Mouse (Mus musculus): ENCODE measurements around the gene Zfp13. TPM values are rescaled to one million over a fixed set of nuclear protein-coding genes. Genes with fewer than 3 reads are reported as not detected.
A peak's percentile ranks its signal among the peaks of the same experiment; 100 is the strongest.

Zfp13 gene
- 8.9 and 9.0 TPM in 2 replicates for polyA plus RNA-seq (2014; fragmentation: Nextera tagmentation; extraction: Ambion mirVana)

GRCm38 (mm10) chr17:23598582-23599552 lies at the start of gene Zfp13:
Gene Zfp13 (minus strand): TSS chr17:23599487.
- Histone ChIP-seq H3K36me3 (ENCODE audit: control insufficient read depth, insufficient read depth, low read length) (no peaks in the 10 kb centered on the region), H3K9me3 (replicated peaks; ENCODE audit: control insufficient read depth, low read length) (no peaks in the 10 kb centered on the region), H3K9ac (ENCODE audit: low read depth, low read length) (peak within 1 kb of the TSS; percentile 78), H3K27me3 (ENCODE audit: control insufficient read depth, insufficient read depth, low read length) (no peaks in the 10 kb centered on the region), H3K4me3 (ENCODE audit: low read depth, low read length) (peak within 1 kb of the TSS; percentile 43), H3K4me1 (ENCODE audit: control insufficient read depth, insufficient read depth, low read length) (peaks cover 6% of the 10 kb centered on the region; the same call in 1 of the 2 replicates), H3K27ac (ENCODE audit: low read depth, low read length) (peak within 1 kb of the TSS; percentile 90), H3K4me2 (peak within 1 kb of the TSS; percentile 90)
- 4% methylated on average over 31 of the region's 31 CpGs for WGBS (ENCODE audit: insufficient replicate concordance)
- ATAC-seq (replicated peaks; ENCODE audit: insufficient number of reproducible peaks, low FRiP score, low TSS enrichment) = peak; percentile 95

GRCm38 (mm10) chr17:23645894-23646293 lies 46.6 kb upstream of the Zfp13 start:
- no peak overlapping the region for H3K27ac ChIP-seq (ENCODE audit: low read depth, low read length)
- no peak overlapping the region for H3K4me2 ChIP-seq
- no peaks in the 10 kb centered on the region for H3K9me3 ChIP-seq (replicated peaks; ENCODE audit: control insufficient read depth, low read length)
- no peaks in the 10 kb centered on the region for H3K4me1 ChIP-seq (ENCODE audit: control insufficient read depth, insufficient read depth, low read length)
- no peak overlapping the region for H3K4me3 ChIP-seq (ENCODE audit: low read depth, low read length)
- ATAC-seq (replicated peaks; ENCODE audit: insufficient number of reproducible peaks, low FRiP score, low TSS enrichment) = no peak
- no peaks in the 10 kb centered on the region for H3K36me3 ChIP-seq (ENCODE audit: control insufficient read depth, insufficient read depth, low read length)
- WGBS (ENCODE audit: insufficient replicate concordance) = 19% methylated on average over 10 of the region's 10 CpGs
- peaks cover 18% of the 10 kb centered on the region for H3K27me3 ChIP-seq (ENCODE audit: control insufficient read depth, insufficient read depth, low read length)
- no peak overlapping the region for H3K9ac ChIP-seq (ENCODE audit: low read depth, low read length)

- no peaks in the 10 kb centered on the region for H3K4me1 ChIP-seq (ENCODE audit: control insufficient read depth, insufficient read depth, low read length)
- peaks cover 18% of the 10 kb centered on the region for H3K27me3 ChIP-seq (ENCODE audit: control insufficient read depth, insufficient read depth, low read length)
- H3K9ac ChIP-seq (ENCODE audit: low read depth, low read length) = peak within 1 kb of the TSS; percentile 12
- peak within 1 kb of the TSS; percentile 57 for H3K4me3 ChIP-seq (ENCODE audit: low read depth, low read length)
- no peaks in the 10 kb centered on the region for H3K36me3 ChIP-seq (ENCODE audit: control insufficient read depth, insufficient read depth, low read length)
- ATAC-seq (replicated peaks; ENCODE audit: insufficient number of reproducible peaks, low FRiP score, low TSS enrichment) = peak; percentile 15; the same call in 1 of the 2 replicates
- H3K27ac ChIP-seq (ENCODE audit: low read depth, low read length) = no peak within 1 kb of the TSS
- no peaks in the 10 kb centered on the region for H3K9me3 ChIP-seq (replicated peaks; ENCODE audit: control insufficient read depth, low read length)
- under 1% methylated on average over 58 of the region's 58 CpGs for WGBS (ENCODE audit: insufficient replicate concordance)
- peak within 1 kb of the TSS; percentile 93 for H3K4me2 ChIP-seq
Measured at GRCm38 (mm10) chr17:23644613-23645495, 45.6 kb upstream of the Zfp13 start, which contains the start of gene Mmp25. Gene Mmp25 (minus strand): TSS chr17:23645277.

GRCm38 (mm10) chr17:23631241-23631640 lies 32.0 kb upstream of the Zfp13 start:
- WGBS (ENCODE audit: insufficient replicate concordance) = 66% methylated on average over 8 of the region's 8 CpGs
- Histone ChIP-seq H3K27ac (ENCODE audit: low read depth, low read length) (no peak overlapping the region), H3K9me3 (replicated peaks; ENCODE audit: control insufficient read depth, low read length) (no peaks in the 10 kb centered on the region), H3K27me3 (ENCODE audit: control insufficient read depth, insufficient read depth, low read length) (peaks cover 2% of the 10 kb centered on the region; the same call in 1 of the 2 replicates), H3K4me1 (ENCODE audit: control insufficient read depth, insufficient read depth, low read length) (no peaks in the 10 kb centered on the region), H3K4me3 (ENCODE audit: low read depth, low read length) (no peak overlapping the region), H3K9ac (ENCODE audit: low read depth, low read length) (no peak overlapping the region), H3K36me3 (ENCODE audit: control insufficient read depth, insufficient read depth, low read length) (no peaks in the 10 kb centered on the region), H3K4me2 (no peak overlapping the region)
- no peak for ATAC-seq (replicated peaks; ENCODE audit: insufficient number of reproducible peaks, low FRiP score, low TSS enrichment)

GRCm38 (mm10) chr17:23630195-23631020 lies 31.1 kb upstream of the Zfp13 start:
- 0 out of 2 replicates have a peak overlapping the region, but pooled peaks have one; percentile 18 for H3K4me3 ChIP-seq (ENCODE audit: low read depth, low read length)
- H3K4me2 ChIP-seq = peak overlapping the region; percentile 55
- H3K9me3 ChIP-seq (replicated peaks; ENCODE audit: control insufficient read depth, low read length) = no peaks in the 10 kb centered on the region
- H3K27ac ChIP-seq (ENCODE audit: low read depth, low read length) = no peak overlapping the region
- H3K4me1 ChIP-seq (ENCODE audit: control insufficient read depth, insufficient read depth, low read length) = no peaks in the 10 kb centered on the region
- 15% methylated on average over 22 of the region's 22 CpGs for WGBS (ENCODE audit: insufficient replicate concordance)
- H3K9ac ChIP-seq (ENCODE audit: low read depth, low read length) = 0 out of 2 replicates have a peak overlapping the region, but pooled peaks have one; percentile 39
- peaks cover 2% of the 10 kb centered on the region; the same call in 1 of the 2 replicates for H3K27me3 ChIP-seq (ENCODE audit: control insufficient read depth, insufficient read depth, low read length)
- peak; percentile 48; the same call in 1 of the 2 replicates for ATAC-seq (replicated peaks; ENCODE audit: insufficient number of reproducible peaks, low FRiP score, low TSS enrichment)
- H3K36me3 ChIP-seq (ENCODE audit: control insufficient read depth, insufficient read depth, low read length) = no peaks in the 10 kb centered on the region

GRCm38 (mm10) chr17:23627813-23628212 lies 28.5 kb upstream of the Zfp13 start:
- 29% methylated on average over 7 of the region's 7 CpGs for WGBS (ENCODE audit: insufficient replicate concordance)

GRCm38 (mm10) chr17:23620351-23620750 lies 21.1 kb upstream of the Zfp13 start:
- WGBS (ENCODE audit: insufficient replicate concordance) = 47% methylated on average over 7 of the region's 7 CpGs
- Histone ChIP-seq H3K4me1 (ENCODE audit: control insufficient read depth, insufficient read depth, low read length) (no peaks in the 10 kb centered on the region), H3K27ac (ENCODE audit: low read depth, low read length) (no peak overlapping the region), H3K4me3 (ENCODE audit: low read depth, low read length) (no peak overlapping the region), H3K27me3 (ENCODE audit: control insufficient read depth, insufficient read depth, low read length) (peaks cover 11% of the 10 kb centered on the region), H3K4me2 (no peak overlapping the region), H3K9me3 (replicated peaks; ENCODE audit: control insufficient read depth, low read length) (no peaks in the 10 kb centered on the region), H3K36me3 (ENCODE audit: control insufficient read depth, insufficient read depth, low read length) (no peaks in the 10 kb centered on the region), H3K9ac (ENCODE audit: low read depth, low read length) (no peak overlapping the region)
- no peak for ATAC-seq (replicated peaks; ENCODE audit: insufficient number of reproducible peaks, low FRiP score, low TSS enrichment)

More at GRCm38 (mm10) chr17:23627813-23628212, 28.5 kb upstream of the Zfp13 start:
- Histone ChIP-seq H3K36me3 (ENCODE audit: control insufficient read depth, insufficient read depth, low read length) (no peaks in the 10 kb centered on the region), H3K4me3 (ENCODE audit: low read depth, low read length) (no peak overlapping the region), H3K4me2 (no peak overlapping the region), H3K9me3 (replicated peaks; ENCODE audit: control insufficient read depth, low read length) (no peaks in the 10 kb centered on the region), H3K4me1 (ENCODE audit: control insufficient read depth, insufficient read depth, low read length) (no peaks in the 10 kb centered on the region), H3K27me3 (ENCODE audit: control insufficient read depth, insufficient read depth, low read length) (peaks cover 2% of the 10 kb centered on the region; the same call in 1 of the 2 replicates), H3K27ac (ENCODE audit: low read depth, low read length) (no peak overlapping the region), H3K9ac (ENCODE audit: low read depth, low read length) (no peak overlapping the region)
- ATAC-seq (replicated peaks; ENCODE audit: insufficient number of reproducible peaks, low FRiP score, low TSS enrichment) = no peak
